Mouse (Mus musculus) monocyte, adult 5-6 weeks (primary cell): ENCODE data around the gene Fbxl13. TPM values are rescaled to one million over a fixed set of nuclear protein-coding genes. Genes with fewer than 3 reads are reported as not detected.
"Not testable (repeated sequence)": the region's sequence is repeated elsewhere in the genome, so short reads cannot be mapped to it uniquely, and the experiment has no call there.

Experiments
- ATAC-seq: fragments of 153-309, 156-312 bp; replicated peaks from 2 replicates; pipeline ENCODE4 v1.8.0; 2017; ENCODE audit warnings: mild to moderate bottlenecking; ENCODE audit not compliant: low TSS enrichment, insufficient number of reproducible peaks, severe bottlenecking, poor library complexity, low FRiP score
- total RNA-seq: library from RNA; stranded (forward); fragments of 200-1000, 200-491, 200-594 nt; gene quantifications from 3 replicates; pipeline ENCODE4 v1.2.3, GENCODE M21; 2017

Fbxl13 gene
- total RNA-seq, 1 experiment from 2014 or later = not detected

GRCm38 (mm10) chr5:21658623-21659395 is 13.4 kb upstream of the Fbxl13 start:
- ATAC-seq = peak; percentile 69

DNA sequence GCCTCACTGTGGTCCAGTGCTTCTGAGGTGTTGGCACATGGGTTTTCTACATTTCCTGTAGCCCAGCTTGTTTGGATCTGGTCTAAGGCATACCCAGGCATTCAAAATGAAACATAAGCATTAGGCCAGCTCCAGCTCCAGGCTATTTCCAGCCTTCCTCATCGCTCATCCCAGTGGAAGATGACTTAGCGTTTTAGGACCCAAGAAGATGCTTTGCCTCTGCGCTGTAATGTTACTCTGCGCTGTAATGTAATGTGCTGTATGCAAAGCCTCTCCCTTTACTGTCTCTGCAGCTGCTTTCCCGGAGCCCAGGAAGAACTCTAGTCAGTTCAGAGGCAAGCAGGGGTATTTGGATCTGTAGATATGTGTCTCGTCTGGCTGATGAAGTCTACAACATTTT is 12.6 kb upstream of the Fbxl13 start:
- ATAC-seq = no peak

DNA sequence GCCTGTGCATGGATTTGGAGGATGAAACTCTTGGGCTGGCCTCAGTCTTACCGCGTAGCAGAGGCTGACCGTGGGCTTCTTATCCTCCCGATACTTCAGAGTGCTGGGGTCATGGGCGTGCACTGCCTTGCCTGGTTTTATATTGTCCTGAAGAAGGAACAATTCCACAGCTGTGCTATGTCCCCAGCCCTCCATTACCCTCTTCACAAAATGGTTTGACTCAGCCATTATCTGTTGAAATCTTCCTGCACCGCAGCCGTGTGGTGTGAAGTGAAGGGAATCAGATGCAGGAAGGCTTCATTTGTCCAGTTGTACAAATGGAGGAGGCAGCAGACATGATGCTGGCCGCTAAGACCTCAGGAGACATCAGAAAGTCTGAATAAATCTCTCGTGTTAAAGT is 11.5 kb upstream of the Fbxl13 start:
- ATAC-seq = no peak

DNA sequence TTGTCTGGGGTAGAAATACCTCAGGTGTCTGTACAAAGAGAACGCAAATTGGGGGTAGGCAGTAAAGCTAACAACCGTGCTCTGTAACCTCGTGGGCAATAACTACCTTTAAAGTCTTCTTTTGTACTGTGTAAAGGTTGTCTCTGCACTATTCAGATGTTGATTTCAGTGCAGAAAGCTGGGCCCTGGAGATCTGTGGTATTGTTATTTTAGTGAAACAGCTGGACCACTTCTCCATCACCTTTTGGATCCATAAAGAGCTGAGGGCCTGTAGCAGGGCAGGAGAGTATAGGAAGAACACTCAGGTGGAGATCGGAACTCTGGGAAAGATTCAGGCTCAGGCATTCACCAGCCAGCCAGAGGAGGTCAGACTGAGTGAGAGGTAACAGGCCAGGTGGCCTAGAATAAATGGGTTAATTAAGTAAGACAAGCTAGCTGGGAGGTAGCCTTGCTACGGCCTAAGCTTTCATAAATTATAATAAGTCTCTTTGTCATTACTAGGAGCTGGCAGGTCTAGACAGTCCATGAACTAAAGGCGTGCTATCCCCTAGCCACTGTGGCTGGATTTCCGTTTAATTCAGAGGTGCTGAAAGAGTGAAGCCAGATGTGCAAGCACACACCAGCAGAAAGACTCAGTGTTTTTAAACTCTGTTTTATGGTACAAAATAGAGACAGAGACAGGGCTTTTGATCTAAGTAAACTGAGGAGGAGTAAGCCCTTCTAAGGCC is 6.6 kb upstream of the Fbxl13 start:
- no peak for ATAC-seq

DNA sequence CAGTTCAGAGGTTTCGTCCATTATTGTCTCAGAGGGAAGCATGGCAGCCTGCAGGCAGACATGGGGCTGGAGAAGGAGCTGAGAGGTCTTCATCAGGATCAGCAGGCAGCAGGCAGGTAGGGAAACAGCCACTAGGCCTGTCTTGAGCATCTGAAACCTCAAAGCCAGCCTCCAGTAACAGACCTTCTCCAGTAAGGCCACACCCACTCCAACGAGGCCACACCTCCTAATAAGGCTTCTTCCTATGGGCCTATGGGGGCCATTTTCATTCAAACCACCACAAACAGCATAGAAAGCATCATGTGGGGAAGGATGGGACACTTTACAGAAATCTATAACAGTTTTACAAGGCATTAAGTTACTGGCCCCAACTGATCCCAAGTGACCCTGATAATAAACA is 5.3 kb upstream of the Fbxl13 start:
- ATAC-seq = no peak

DNA sequence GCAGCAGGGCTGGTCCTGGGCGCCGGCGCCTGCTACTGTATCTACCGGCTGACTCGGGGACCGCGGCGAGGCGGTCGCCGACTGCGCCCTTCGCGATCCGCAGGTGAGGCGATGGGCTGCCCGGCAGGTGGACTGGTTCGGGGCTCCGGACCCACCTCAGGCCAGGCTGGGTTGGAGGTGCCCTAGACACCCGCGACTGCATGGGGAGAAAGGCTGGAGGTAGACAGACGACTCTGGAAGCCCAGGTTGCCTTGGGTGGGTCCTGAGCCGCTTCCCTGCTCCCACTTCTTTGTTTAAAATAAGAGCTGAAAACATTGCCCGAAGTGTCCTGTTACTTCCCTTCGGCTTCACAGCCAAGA is 678 bp upstream of the Fbxl13 start:
- no peak for ATAC-seq

- ATAC-seq = no peak; the same call in 1 of the 2 replicates
These were observed 469 bp downstream of the Fbxl13 start for GRCm38 (mm10) chr5:21644891-21645438.

DNA sequence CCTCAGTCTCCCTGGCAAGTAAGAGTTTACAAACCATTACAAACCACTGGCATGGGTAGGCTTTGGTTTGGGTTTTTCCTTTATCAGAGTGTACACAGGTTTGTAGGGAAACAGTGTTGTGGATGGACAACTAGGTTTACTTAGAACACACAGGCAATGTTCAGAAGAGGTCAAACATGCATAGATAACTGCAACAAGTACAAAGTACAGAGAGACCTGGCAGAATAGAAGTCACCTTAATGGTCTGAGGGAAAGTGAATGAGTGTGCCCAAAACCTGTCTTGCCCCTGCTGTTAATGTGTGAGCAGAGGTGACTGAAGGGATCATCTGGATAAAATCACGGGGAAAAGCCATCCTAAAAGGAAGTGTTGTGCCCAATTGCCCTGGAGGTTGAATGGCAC is 1.8 kb downstream of the Fbxl13 start:
- ATAC-seq = no peak

GRCm38 (mm10) chr5:21640961-21641360 is 4.5 kb downstream of the Fbxl13 start:
- ATAC-seq = no peak

GRCm38 (mm10) chr5:21625916-21626315 is 19.5 kb downstream of the Fbxl13 start:
- no peak for ATAC-seq

DNA sequence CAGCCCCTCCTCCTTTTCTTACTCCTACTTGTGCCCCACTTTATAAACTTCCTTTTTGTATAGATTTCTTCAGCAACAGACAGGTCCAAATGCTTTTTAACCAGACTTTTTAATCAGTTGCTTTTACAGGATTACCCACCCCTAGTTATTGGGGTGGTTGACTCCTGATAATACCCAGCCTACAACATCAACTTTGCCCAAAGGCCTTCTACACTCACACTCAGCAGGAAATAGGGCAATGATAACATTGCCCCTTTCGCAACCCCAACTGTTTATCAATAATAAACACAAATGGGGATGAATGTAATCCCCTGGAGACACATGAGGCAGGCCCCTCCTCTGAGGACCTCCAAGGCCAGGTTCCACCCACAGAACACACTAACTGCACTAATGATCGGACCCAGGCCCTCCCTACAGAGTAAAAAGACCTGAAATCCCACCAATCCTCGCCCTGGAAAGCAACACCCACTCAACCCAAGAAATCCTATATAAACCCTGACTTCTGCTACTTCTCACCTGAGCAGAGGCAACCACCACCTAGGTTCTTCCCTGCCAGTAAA is 28.9 kb downstream of the Fbxl13 start:
- no peak for ATAC-seq

- ATAC-seq = not testable (repeated sequence)
These were observed 31.1 kb downstream of the Fbxl13 start for GRCm38 (mm10) chr5:21614299-21614698.

- no peak for ATAC-seq
These were observed 34.4 kb downstream of the Fbxl13 start for GRCm38 (mm10) chr5:21610996-21611395.

GRCm38 (mm10) chr5:21608311-21609304 is 36.8 kb downstream of the Fbxl13 start:
- no peak for ATAC-seq

DNA sequence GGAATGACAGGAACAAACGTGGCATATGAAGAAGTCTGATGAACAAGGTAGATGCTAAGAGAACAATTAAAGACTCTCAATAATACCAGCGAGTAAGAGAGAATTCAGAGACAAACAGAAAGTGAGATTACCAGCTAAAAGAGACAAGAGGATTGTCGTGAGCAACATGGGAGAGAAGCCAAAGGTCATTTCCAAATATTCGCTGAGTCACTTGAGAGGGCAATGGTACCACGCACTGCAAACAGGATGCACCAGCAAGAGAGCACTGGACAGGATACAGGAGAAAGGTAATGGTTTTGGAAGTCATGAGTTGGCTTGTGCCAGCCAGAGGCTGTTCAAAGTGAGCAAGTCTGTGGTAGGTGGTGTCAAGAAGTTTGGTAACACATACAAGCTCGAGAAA is 39.5 kb downstream of the Fbxl13 start:
- no peak for ATAC-seq

DNA sequence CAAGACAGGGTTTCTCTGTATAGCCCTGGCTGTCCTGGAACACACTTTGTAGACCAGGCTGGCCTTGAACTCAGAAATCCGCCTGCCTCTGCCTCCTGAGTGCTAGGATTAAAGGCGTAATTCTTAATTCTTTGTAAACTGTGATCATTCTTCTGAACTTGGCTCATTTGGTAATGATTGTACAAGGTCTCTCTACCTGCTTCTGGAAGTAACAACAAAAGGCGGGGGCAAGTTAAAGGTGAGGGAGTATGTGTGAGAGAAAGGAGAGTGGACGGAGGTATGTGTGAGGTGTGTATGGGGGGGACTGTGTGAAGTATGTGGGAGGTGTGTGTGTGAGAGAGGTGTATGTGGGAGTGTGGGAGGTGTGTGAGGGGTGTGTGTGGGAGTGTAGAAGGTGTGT is 45.5 kb downstream of the Fbxl13 start:
- no peak for ATAC-seq

DNA sequence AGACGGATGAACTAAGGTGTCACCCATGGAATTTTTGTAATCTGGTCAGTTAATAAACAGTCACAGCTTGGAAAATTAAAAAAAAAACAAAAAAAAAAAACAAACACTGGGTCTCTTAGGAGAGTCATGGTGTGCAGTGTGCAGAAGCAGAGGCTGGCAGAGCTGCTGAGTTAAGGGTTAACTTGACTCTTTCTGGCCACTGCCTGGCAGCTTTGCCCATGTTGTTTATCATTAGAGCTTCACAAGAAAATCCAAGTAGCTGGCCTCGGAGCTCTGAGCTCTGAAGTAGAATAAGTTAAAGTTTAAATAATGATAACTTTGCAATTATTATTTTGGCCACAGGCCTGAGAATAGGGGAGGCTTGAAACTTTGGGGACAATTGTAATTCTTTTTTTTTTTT is 45.9 kb downstream of the Fbxl13 start:
- ATAC-seq = not testable (repeated sequence)

DNA sequence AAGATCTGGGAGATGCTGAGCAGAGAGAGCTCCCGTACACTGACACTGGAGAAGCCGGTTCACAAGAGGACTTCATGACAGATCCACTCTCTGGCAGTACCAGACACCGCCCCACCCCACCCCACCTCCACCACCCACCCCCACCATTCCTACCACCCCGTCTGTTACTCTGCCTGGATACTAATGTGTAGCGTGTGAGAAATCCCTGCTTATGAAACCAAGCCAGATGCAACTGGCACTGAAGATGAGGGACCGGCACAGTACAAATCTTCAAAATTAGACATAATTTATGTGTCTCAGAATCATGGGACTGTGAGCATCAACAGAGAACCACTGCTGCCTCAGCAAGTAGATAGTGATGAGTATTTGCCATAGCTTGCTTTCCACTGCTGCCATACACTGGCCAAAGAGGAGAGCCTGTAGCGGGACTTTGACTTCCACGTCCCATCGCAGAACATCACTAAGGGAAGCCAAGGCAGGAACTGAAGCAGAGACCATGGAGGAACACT is 52.2 kb downstream of the Fbxl13 start:
- no peak for ATAC-seq
